Mouse (Mus musculus) liver, adult (tissue): Measurements from ENCODE around the gene Rbm6.

Source experiments
- GATA4 ChIP-seq: IDR thresholded peaks from 2 replicates; pipeline ENCODE4 v1.6.1; 2014; ENCODE audit warnings: mild to moderate bottlenecking, low read length; ENCODE audit not compliant: insufficient replicate concordance

Rbm6 gene

DNA sequence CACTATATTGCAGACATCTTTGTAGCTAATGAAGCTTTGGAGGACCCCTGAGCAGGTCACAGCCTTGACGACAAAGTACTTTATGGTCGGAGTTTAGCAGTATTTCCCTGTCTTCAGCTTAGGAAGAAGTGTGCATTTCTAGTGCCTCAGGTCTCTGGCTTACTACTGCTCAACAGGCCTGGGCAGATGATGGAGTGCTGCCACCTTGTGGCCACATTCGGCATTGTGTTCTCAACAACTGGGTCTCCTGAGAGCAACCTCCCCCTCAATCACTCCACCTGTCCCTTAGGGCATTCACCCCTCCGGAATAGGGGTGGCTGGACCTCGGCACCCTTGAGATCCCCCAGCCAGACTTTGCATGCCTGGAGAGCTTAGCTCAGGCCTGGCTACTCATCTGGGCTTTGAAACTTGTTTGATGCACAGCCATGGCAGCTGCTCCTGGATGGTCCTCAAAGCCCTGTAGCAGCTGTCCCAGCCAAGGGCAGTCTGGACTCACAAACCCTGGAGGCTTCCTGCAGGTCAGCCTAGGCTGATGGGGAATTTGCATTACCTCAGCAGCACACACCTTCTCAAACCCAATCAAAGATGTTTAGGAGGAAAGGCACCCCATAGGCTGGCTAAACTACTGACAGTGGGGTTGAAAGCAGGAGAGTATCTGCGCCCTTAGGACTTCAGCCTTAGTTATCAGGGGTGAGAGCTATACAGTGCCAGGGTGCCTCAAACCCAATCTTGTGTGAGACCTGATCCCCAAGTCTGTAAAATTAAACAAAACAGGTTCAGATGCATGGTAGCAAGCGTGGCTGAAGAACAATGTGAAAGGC, 134.8 kb downstream of the Rbm6 start:
- no peak for TF ChIP-seq GATA4

DNA sequence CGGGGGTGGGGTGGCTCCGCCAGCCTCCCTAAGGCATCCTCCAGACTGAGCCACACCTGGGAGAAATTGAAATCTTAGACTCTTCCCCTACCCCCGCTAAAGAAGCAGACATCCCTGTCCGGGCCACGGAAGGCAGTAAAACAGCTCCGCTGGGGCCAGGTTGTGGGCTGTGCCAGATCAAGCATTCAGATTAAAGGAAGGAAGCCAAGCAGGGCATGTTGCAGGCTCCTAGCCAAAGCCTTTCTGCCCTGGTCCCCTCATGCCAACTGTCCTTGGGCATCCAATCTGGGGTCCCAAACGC, 136.9 kb downstream of the Rbm6 start:
- no peak for TF ChIP-seq GATA4

- TF ChIP-seq GATA4 = no peak
Measured at GRCm38 (mm10) chr9:107735356-107736184, 137.5 kb downstream of the Rbm6 start.

- no peak for TF ChIP-seq GATA4
Measured at GRCm38 (mm10) chr9:107734567-107734971, 138.5 kb downstream of the Rbm6 start.

DNA sequence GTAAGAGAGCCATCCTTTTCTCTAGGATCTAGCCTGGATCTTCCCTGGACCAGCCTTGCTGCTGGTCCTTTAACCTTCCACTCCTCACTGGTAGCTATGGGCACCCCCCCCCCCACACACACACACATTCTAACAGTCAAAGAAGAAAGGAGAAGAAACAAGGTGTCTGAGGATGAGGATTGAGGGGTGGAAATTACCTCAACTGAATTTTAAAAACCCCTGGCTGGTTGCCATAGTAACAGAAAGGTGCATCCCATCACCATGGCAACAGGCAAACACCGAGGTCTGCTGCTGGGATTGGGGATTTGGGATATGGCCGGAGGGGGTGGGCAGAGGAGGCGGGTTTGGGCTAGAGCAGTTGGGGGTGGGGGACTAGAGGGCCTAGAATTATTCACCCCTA, 143.3 kb downstream of the Rbm6 start:
- no peak for TF ChIP-seq GATA4

- TF ChIP-seq GATA4 = no peak
Measured at GRCm38 (mm10) chr9:107728919-107729670, 143.9 kb downstream of the Rbm6 start.

DNA sequence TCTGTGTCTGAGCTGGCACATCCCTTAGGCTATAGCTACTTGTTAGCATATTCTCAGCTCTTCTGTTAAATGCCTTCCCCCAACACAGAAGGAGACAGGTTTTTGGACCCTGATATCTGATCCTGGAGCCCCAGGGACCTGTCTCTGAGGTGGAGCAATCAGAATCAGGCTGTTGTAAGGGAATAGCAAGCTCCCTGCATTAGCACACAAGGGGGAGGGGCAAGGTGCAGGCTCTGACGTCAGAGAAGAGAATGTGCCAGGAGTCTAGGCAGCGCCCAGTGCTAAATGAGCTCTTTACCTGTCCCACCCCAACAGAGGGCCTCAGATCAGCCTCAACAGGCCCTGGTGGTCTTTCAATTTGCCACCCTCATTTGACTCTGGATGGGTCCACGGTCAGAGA, 146.0 kb downstream of the Rbm6 start:
- no peak for TF ChIP-seq GATA4

GRCm38 (mm10) chr9:107724796-107725195, 148.2 kb downstream of the Rbm6 start:
- no peak for TF ChIP-seq GATA4

DNA sequence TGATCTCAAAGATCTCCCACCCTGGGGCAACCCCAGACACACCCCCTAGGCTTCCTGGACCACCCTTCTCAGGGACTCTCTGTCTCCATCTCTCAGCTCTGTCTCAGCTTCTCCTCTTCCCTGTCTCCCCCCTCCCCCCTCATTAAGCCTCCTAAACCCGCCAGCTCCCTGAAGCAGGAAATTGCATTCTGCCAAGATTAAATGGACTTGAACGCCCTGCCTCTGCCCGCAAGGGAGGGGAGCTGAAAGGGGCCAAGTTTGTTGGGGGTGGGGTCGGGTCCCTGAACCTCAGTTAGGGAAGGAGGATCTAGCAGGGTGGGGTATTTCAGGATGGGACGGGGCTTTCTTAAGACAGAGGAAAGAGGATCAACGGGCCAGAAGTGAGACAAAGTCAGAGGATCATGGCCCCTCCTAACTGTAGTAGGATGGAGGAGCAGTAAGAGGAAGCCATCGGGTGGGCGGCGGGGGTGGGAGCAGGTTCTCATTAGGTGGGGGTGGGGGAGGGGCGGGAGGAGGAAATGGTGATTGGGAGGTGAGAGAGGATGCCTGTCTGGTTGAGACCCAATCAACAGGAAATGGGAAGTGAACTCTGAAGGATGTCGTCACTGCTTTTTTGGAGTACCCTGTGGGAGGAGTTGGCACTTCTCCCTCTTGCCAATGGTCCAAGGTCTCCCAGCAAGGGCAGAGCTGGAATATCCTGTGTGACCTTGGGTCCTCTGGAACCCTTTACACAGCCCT, 149.1 kb downstream of the Rbm6 start:
- TF ChIP-seq GATA4 = peak; percentile 25; the same call in 1 of the 2 replicates
